Mouse (Mus musculus) small intestine, adult 2 months (tissue): Measurements from ENCODE around the gene Taok3. TPM values are rescaled to one million over a fixed set of nuclear protein-coding genes. Genes with fewer than 3 reads are reported as not detected.

Experiments
- H3K27ac ChIP-seq: fragments of 200-500 bp; 2 replicates; pipeline ENCODE4 v1.5.1; 2012; ENCODE audit warnings: low read depth, low read length, control low read depth, inconsistent platforms; ENCODE audit not compliant: insufficient read depth
- H3K27me3 ChIP-seq: fragments of 200-500 bp; 2 replicates; pipeline ENCODE4 v1.6.1; 2012; ENCODE audit warnings: mild to moderate bottlenecking, moderate library complexity, low read length, inconsistent platforms; ENCODE audit not compliant: control insufficient read depth, insufficient read depth
- H3K36me3 ChIP-seq: fragments of 200-500 bp; 2 replicates; pipeline ENCODE4 v1.6.1; 2012; ENCODE audit warnings: mild to moderate bottlenecking, low read length, control low read depth, inconsistent platforms; ENCODE audit not compliant: control insufficient read depth, insufficient read depth
- H3K4me1 ChIP-seq: fragments of 200-500 bp; 2 replicates; pipeline ENCODE4 v1.6.1; 2012; ENCODE audit warnings: low read length, inconsistent platforms, mixed read lengths; ENCODE audit not compliant: control insufficient read depth, insufficient read depth, insufficient read length
- H3K4me3 ChIP-seq: fragments of 200-500 bp; 2 replicates; pipeline ENCODE4 v1.5.1; 2012; ENCODE audit warnings: low read depth, mild to moderate bottlenecking, control low read depth, inconsistent platforms, low read length, moderate library complexity
- CTCF ChIP-seq: fragments of 200-500 bp; IDR thresholded peaks from 2 replicates; pipeline ENCODE4 v1.5.1; 2012; ENCODE audit warnings: low read depth, mild to moderate bottlenecking, control low read depth, inconsistent platforms, low read length, moderate library complexity, mixed read lengths; ENCODE audit not compliant: insufficient replicate concordance, insufficient read length; ENCODE audit errors: extremely low read depth
- POLR2A ChIP-seq: fragments of 200-500 bp; IDR thresholded peaks from 2 replicates; pipeline ENCODE4 v1.6.1; 2012; ENCODE audit warnings: low read depth, mild to moderate bottlenecking, control low read depth, inconsistent platforms, low read length, moderate library complexity
- WGBS: fragments of 180-500 bp; shearing (Covaris S2); methylation state at CpG from one replicate; pipeline ENCODE4 v1.1.7; 2018; 5-methylcytosine and 5-hydroxymethylcytosine counted together
- polyA plus RNA-seq: library from polyadenylated mRNA; depleted of rRNA; stranded (reverse); fragments of >200 nt; gene quantifications from 2 replicates; pipeline ENCODE4 v1.2.3, GENCODE M21; 2012; rRNA removed

Taok3 gene
- polyA plus RNA-seq, 1 experiment = 32.0 TPM

GRCm38 (mm10) chr5:117313420-117313819, 193.5 kb downstream of the Taok3 start:
- WGBS = 8% methylated on average over 14 of the region's 14 CpGs
- Histone ChIP-seq H3K27me3 (no peaks in the 10 kb centered on the region), H3K27ac (peak overlapping the region; percentile 30; the same call in 1 of the 2 replicates)

GRCm38 (mm10) chr5:117313909-117314308, 194.0 kb downstream of the Taok3 start:
- H3K27ac ChIP-seq = peak overlapping the region; percentile 30
- H3K4me3 ChIP-seq = peak overlapping the region; percentile 35
- H3K27me3 ChIP-seq = no peaks in the 10 kb centered on the region
- no peaks in the 10 kb centered on the region for H3K36me3 ChIP-seq
- 16% methylated on average over 10 of the region's 10 CpGs for WGBS
- TF ChIP-seq POLR2A (no peak), CTCF (no peak)
- peaks cover 8% of the 10 kb centered on the region for H3K4me1 ChIP-seq

More at GRCm38 (mm10) chr5:117313420-117313819, 193.5 kb downstream of the Taok3 start:
- TF ChIP-seq CTCF = no peak
- no peak for TF ChIP-seq POLR2A
- H3K4me1 ChIP-seq = peaks cover 8% of the 10 kb centered on the region
- peak overlapping the region; percentile 35 for H3K4me3 ChIP-seq
- no peaks in the 10 kb centered on the region for H3K36me3 ChIP-seq

GRCm38 (mm10) chr5:117314587-117315428, 194.9 kb downstream of the Taok3 start:
- Histone ChIP-seq H3K4me3 (no peak overlapping the region), H3K27ac (peak overlapping the region; percentile 46), H3K4me1 (peaks cover 8% of the 10 kb centered on the region), H3K27me3 (no peaks in the 10 kb centered on the region), H3K36me3 (no peaks in the 10 kb centered on the region)
- WGBS = 14% methylated on average over 9 of the region's 9 CpGs
- no peak for TF ChIP-seq CTCF
- TF ChIP-seq POLR2A = no peak

- H3K27ac ChIP-seq = peak within 1 kb of the TSS; percentile 83
- H3K4me3 ChIP-seq = peak within 1 kb of the TSS; percentile 88
- H3K4me1 ChIP-seq = peaks cover 22% of the 10 kb centered on the region
- H3K27me3 ChIP-seq = no peaks in the 10 kb centered on the region
- TF ChIP-seq CTCF (no peak; the same call in 1 of the 2 replicates), POLR2A (peak; percentile 78; the same call in 1 of the 2 replicates)
- WGBS = under 1% methylated on average over 69 of the region's 81 CpGs
- no peaks in the 10 kb centered on the region for H3K36me3 ChIP-seq
Measured at GRCm38 (mm10) chr5:117318741-117319629, 199.1 kb downstream of the Taok3 start, which contains the start of gene Vsig10. Gene Vsig10 (plus strand): TSS chr5:117319083.

GRCm38 (mm10) chr5:117323751-117324150, 203.8 kb downstream of the Taok3 start:
- Histone ChIP-seq H3K36me3 (peaks cover 10% of the 10 kb centered on the region), H3K4me3 (no peak overlapping the region), H3K4me1 (peaks cover 26% of the 10 kb centered on the region), H3K27me3 (no peaks in the 10 kb centered on the region), H3K27ac (peak overlapping the region; percentile 50; the same call in 1 of the 2 replicates)
- WGBS = 92% methylated on average over 9 of the region's 9 CpGs
- TF ChIP-seq CTCF (no peak), POLR2A (no peak)

Other genes with a start within 250 kb of the Taok3 start
- 51.1 and 114 TPM in 2 replicates for gene Suds3, start 4.0 kb upstream of the Taok3 start, polyA plus RNA-seq
- 280 and 305 TPM in 2 replicates for gene Pebp1, start 167.5 kb downstream of the Taok3 start, polyA plus RNA-seq
- 22.9 and 67.6 TPM in 2 replicates for gene Vsig10, start 199.0 kb downstream of the Taok3 start, polyA plus RNA-seq
- 84.3 and 194 TPM in 2 replicates for gene Wsb2, start 237.2 kb downstream of the Taok3 start, polyA plus RNA-seq